Mouse (Mus musculus): Measurements from ENCODE around the gene Phb2. TPM values are rescaled to one million over a fixed set of nuclear protein-coding genes. Genes with fewer than 3 reads are reported as not detected.

The Phb2 gene
- total RNA-seq, 2 experiments from 2014 or later = 134 to 155 TPM

DNA sequence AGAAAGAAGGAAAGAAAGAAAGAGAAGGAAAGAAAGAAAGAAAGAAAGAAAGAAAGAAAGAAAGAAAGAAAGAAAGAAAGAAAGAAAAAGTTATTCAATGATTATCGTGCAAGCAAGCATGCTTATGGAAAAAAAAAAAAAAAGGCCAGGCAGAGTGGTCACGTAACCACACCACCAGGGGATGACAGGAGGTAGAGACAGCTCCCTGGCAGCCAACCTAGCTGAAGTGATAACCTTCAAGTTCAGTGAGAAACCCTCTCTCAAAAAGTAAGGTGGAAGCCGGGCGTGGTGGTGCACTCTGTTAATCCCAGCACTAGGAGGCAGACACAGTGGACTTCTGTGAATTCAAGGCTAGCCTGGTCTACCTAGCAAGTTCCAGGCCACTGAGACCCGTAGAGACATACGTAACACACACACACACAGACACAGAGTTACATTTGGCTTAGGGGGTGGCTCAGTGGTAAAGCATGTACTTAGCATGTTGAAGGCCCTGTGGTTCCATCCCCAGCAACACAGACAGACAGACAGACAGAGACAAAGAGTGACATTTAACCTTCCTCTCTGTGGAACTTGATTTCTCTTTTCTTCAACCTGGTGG lies 10.8 kb downstream of the Phb2 start:
- no peak for DNase-seq (ENCODE audit: low spot score)

GRCm38 (mm10) chr6:124723541-124723940 lies 11.4 kb downstream of the Phb2 start:
- DNase-seq (ENCODE audit: low spot score) = no peak

- DNase-seq (ENCODE audit: low spot score) = no peak
Observed at GRCm38 (mm10) chr6:124724472-124724871, 12.3 kb downstream of the Phb2 start.

DNA sequence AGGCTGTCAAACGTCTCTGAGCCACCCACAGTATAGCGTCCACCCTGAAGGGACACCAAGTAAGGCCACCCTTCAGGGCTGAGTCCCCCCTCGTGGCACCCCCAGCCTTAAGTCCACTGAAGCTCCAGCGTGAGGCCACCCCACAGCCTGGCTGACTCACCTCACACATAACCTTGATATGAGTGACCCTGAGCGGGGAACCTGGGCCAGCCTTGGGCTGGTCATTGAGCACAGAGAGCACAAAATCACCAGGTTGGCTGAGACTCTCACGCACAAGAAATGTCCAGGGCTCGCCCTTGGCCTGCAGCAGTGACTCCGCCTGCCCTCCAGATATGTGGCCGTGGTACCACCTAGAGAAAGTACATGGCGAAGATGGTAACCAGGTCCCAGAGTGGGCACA lies 16.5 kb downstream of the Phb2 start:
- DNase-seq (ENCODE audit: low spot score) = no peak

- DNase-seq (ENCODE audit: low spot score) = no peak
Observed at GRCm38 (mm10) chr6:124729850-124730705, 17.9 kb downstream of the Phb2 start.

- DNase-seq (ENCODE audit: low spot score) = no peak
Observed at GRCm38 (mm10) chr6:124731038-124731437, 18.9 kb downstream of the Phb2 start.

DNA sequence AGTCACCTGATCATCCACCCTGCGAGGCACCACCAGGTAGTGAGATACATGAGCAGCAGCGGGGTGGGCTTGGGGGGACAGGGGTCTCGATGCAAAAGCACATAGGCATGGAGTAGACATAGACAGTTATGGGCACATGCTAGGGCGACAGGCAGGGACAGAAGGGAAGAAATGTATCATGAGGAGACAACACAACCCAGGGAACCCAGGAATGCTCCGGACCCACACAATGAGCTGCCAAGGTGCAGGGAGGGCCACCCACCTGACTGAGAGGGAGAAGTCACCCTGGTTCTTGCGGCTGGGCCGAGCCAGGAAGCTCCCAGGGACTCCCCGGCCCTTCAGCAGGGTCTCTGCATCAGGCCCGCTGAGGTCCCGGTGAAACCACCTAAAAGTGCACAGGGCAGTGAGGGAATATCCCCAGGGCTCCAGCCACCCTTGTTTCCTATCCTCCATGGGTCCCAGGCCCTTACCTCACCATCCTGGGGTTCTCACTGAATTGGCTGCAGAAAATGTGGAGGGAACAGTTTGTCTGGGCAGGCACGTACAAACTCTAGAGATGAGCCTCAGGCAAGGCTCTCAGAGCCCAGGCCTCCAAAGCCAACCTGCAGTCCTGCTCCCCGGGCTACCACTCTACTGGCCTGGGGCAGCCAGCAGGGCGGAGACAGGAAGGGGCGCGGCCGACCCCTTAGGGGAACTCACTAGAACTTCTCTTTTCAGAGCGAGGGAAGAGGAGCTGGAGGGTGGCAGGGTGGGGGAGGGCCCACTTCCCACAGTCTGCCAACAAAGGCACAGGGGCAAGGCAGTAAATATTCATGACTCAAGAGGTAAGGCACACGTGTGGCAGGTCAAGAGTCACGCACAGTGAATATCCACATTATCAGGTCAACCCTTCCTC lies 20.6 kb downstream of the Phb2 start:
- no peak for DNase-seq (ENCODE audit: low spot score)

DNA sequence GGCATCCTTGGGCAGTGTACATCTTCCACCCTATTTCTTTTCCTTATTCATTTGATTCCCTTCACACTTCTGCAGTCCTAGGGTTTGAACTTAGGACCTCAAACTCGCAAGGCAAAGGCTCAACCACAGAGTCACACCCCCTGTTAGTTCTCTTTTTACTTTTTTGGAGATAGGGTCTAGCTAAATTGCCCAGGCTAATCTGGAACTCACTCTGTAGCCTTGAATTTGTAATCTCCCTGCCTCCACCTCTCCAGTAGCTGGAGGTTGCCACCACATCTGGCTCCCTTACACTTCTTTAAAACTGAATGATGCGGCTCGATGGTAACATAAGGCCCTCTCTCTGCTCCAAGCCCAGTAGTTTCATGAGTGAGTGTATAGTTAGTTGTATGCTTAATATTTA lies 22.3 kb downstream of the Phb2 start:
- no peak for DNase-seq (ENCODE audit: low spot score)

GRCm38 (mm10) chr6:124737040-124737439 lies 24.9 kb downstream of the Phb2 start:
- DNase-seq (ENCODE audit: low spot score) = no peak

- DNase-seq (ENCODE audit: low spot score) = no peak
Observed at GRCm38 (mm10) chr6:124738511-124739023, 26.4 kb downstream of the Phb2 start, which contains the start of gene Ptpn6. Gene Ptpn6 (minus strand): TSS chr6:124738714.

- DNase-seq (ENCODE audit: low spot score) = no peak
Observed at GRCm38 (mm10) chr6:124739231-124739796, 27.2 kb downstream of the Phb2 start.

DNA sequence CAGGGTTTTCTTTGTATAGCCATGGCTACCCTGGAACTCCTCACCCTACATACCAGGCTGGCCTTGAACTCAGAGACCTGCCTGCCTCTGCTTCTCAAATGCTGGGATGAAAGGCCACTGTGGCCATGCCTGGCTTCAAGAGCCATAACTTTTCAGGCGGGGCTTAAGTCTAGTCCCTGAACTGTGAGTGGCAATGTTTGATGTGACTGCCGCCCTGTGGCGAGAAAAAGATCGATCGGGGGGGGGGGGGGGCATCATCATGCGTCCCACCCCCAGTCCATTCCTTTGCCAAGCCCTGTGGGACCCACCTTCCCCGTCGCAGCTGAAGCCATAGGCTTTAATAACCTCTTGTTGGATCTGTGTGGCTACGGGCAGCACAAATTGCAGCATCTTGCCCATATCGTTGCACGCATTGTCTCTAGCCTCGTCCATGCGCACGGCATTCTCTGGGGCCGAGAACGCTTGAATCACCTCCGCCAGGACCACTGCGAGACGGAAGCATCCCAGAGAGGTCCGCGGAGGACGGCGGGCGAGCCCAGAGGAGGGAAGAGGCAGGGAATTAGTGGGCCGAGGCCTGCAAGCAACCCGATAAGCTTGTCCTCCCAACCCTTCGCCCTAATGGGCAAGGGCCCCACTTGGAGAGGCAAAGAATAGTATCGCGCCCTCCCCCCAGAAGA lies 28.2 kb downstream of the Phb2 start:
- peak; percentile 50 for DNase-seq (ENCODE audit: low spot score)

GRCm38 (mm10) chr6:124740888-124741761 lies 29.0 kb downstream of the Phb2 start, which contains the start of gene Grcc10:
Gene Grcc10 (minus strand): TSS chr6:124741374.
- DNase-seq (ENCODE audit: low spot score) = peak; percentile 84

GRCm38 (mm10) chr6:124741842-124742241 lies 29.7 kb downstream of the Phb2 start:
- DNase-seq (ENCODE audit: low spot score) = no peak

DNA sequence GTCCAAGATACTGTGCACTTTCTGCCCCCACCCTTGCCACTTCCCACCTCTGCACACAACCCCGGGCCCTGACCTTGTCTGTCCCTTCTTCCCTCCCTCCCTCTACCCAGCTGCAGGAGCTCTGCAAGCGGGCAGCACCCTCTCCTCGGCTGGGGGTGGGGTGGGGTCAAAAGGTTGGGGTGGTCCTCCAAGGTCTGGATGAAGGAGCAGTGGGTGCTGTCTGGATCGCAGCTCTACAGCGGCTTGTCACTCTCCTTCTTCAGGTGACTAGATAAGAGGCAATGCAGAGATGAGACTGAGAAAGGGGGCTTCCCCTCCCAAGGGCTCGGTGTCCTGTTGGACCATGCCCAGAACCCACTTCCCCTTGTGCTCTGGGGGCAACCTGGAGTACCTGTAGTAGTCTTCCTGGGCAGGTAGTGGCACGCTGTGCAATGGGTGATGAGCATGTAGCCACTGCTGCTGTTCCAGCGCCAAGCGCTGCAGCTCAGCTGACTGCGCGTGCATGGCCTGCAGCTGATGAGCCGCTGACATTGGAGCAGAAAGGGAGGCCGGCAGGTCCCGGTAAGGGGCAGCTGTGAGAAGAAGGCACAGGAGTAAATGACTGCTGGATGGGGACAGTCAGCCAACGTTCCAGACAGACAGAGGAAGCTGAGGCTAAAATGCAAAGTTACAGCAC lies 30.8 kb downstream of the Phb2 start:
- no peak for DNase-seq (ENCODE audit: low spot score)

- no peak for DNase-seq (ENCODE audit: low spot score)
Observed at GRCm38 (mm10) chr6:124743647-124744046, 31.5 kb downstream of the Phb2 start.

DNA sequence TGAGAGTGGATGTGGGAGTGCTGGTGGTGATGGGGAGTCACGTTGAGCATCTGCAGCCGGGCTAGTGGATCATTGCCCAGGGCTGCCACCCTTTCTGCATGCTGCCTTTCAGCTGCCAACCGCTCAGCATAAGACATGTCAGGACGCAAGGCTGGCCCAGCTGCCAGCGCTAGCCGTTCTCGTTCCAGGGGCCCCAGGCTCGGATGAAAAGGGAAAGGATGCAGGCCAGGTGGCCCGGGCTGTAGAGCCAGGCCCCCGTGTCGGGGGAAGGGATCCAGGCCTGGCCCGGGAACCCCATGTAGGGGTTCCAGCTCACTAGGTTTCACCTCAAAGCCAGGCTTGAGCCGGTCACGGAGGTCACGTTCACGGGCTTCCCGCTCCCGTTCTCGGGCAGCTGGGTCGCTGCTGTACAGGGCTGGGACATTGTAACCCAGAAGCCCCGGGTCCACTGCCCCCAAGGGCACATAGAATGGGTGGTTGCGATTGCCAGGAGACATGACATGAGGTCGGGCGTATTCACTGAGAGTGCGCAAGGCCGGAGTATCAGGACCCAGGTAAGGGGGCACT lies 32.7 kb downstream of the Phb2 start:
- no peak for DNase-seq (ENCODE audit: low spot score)

DNA sequence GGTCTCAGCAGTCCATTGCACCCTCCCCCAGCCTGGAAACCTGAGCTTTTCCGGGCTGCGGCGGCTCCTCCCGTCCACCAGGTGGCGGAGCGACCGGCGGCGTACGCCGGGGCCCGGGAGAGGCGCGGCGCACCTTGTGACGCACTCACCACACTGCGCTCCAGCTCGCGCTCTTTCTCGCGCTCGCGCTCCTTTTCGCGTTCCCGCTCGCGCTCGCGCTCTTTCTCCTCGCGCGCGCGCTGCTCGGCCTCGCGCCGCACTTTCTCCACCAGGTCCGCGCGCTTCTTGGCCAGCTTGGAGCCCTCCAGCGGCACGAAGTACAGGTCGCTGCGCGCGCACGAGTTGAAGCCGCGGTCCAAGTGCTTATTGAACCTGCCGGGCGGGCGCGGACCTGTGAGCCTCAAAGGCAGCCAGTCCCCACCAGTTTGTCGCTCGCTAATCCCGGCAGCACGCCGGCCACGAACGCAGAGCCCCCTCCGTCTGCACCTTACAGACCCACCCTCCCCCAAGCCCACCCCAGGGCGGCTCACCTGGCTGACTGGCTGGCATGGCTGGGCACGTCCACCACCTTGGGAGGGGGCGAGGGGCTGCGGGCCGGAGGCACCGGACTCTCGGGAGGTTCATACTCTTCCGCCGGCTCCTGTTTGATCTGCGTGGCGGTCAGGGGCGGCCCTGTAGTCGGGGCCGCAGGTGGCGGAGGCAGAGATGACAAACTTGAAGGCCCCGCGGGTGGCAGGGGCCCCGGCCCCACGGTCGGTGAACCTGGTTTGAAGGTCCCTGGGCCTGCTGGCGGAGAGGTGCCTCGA lies 33.6 kb downstream of the Phb2 start:
- peak; percentile 93 for DNase-seq (ENCODE audit: low spot score)

Data from gastrocnemius, adult 18-20 months (tissue).